Mouse (Mus musculus) left cerebral cortex, adult 18-20 months (tissue): Measurements from ENCODE around the gene Efcab14. TPM values are rescaled to one million over a fixed set of nuclear protein-coding genes. Genes with fewer than 3 reads are reported as not detected.
A peak's percentile ranks its signal among the peaks of the same experiment; 100 is the strongest.

Experiments
- DNase-seq, 2 experiments: peaks; one replicate each; pipeline ENCODE4 v3.0.0; 2021 to 2022; ENCODE audit warnings: low spot score in 2 of 2, mixed read lengths in 1 of 2
- long read RNA-seq, 2 experiments: library from polyadenylated mRNA; stranded (forward); transcript quantifications; one replicate each; pipeline ENCODE4 v2.0.0; 2021
- total RNA-seq, 2 experiments: library from RNA; stranded (reverse); gene quantifications; 2 replicates each; pipeline ENCODE4 v1.2.3; 2021

The Efcab14 gene
- 10 to 100 TPM; 49.7 to 55.4 TPM for total RNA-seq
- long read RNA-seq, experiment 1, full-length matches to known transcripts, result 13 of 22 reads
- long read RNA-seq, experiment 1, partial matches to known transcripts, result 5 of 22 reads
- long read RNA-seq, experiment 1, other reads (novel, unspliced or antisense), result 4 of 22 reads
- long read RNA-seq, experiment 2, full-length matches to known transcripts, result 9 of 16 reads
- long read RNA-seq, experiment 2, partial matches to known transcripts, result 2 of 16 reads
- long read RNA-seq, experiment 2, other reads (novel, unspliced or antisense), result 5 of 16 reads

GRCm38 (mm10) chr4:115737551-115738041 is at the start of gene Efcab14:
Efcab14 (plus strand) TSS chr4:115737744.
- peak; percentile 97 to 98 for DNase-seq

DNA sequence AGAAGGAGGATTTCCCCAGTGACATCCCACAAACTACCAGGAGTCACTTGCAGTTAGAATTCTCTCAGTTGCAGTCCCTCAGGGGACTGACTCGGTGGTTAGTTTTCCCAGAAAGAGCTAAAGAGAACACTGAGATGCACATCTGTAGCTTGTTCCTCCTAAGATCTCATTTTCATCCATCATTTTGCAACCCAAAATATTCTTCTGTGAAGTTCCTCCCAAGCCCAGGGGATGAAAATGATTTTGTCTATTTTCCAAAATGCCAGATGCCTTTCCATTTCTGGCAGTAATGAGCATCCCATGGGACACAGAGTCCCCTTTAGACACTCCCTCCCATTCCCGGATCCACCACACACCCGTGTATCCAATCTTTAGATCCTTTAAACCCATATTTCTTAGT is 36.1 kb upstream of the Efcab14 start:
- DNase-seq, result no peak

GRCm38 (mm10) chr4:115703927-115704505 is 33.5 kb upstream of the Efcab14 start:
- no peak for DNase-seq

DNA sequence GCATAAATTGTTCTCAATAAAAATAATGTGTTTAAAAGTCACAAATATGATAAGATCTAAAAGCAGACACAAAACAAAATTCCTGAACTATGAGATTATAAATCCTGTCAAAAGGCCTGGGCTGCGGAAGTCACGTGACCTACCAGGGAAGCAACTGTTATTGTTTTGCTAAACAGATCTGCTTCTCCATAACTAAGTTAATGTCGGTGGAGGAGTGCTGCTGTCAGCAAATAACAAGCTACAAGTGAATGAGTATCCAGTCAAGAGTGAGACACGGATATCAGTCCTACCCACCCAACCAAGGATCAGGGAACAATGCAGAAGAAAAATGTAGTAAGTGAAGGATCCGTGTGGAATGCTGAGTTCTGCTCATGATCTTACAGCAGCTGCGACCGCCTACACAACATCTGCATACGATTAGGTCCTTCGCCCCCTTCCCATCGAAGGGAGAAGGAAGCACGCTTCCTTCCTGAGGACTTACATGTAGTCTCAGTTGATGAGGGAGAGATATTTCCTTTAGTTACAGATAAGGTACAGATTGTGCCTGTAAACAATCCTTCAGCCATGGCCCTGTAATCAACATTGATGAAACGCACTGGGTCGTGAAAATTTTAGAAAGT is 28.5 kb upstream of the Efcab14 start:
- no peak for DNase-seq

GRCm38 (mm10) chr4:115709792-115710418 is 27.6 kb upstream of the Efcab14 start:
- DNase-seq, result peak; percentile 85 to 93

- DNase-seq, result peak in 1 of 2 experiments; percentile 9
Measured at GRCm38 (mm10) chr4:115728721-115729120, 8.8 kb upstream of the Efcab14 start.

GRCm38 (mm10) chr4:115731588-115732222 is 5.8 kb upstream of the Efcab14 start:
- DNase-seq, result peak; percentile 76 to 78

DNA sequence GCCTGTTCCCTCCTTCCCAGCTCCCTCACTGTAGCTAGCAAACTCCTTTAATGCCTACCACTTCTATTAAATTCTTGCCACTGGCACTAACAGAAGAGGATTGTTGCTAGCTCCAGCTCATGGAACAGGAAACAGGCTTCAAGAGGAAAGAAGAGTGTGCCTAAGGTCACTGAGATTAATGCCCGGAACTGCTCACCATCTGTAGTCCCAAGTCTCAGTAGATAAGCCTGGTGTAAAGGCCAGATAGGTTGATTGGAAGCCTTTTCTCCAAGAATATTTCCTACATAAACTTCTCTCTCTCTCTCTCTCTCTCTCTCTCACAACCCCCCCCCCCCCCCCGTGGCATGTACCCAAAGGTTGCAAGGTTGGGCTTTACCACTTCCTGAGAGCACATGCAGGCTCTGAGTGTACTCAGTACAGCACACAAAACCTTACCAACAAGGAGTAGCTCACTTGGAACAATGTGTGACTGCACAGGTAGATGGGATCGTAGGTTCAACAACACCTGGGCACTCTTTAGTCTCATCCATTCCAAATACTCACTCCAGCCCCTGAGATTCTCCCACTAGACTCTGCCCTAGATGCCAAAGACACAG is 5.2 kb upstream of the Efcab14 start:
- DNase-seq, result no peak

- DNase-seq, result no peak
Measured at GRCm38 (mm10) chr4:115733746-115734145, 3.8 kb upstream of the Efcab14 start.

DNA sequence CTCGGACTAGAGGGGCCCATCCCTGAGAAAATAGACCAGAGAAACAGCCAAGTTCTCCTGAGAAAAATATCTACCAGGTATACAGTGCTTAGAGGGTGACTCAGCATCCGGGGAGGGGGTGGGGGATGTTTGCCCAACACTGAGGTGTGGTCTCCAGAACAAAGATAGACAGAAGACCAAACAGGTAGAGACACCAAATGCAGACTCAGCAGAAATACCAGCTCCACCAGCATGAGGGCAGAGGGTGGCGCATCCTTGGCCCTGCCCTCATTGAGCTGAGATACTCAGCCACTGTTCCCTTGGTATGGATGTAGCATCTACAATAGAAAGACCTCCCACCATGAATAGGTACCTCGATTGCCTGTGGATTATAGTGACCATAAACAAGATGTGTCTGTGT is 2.7 kb upstream of the Efcab14 start:
- no peak for DNase-seq

DNA sequence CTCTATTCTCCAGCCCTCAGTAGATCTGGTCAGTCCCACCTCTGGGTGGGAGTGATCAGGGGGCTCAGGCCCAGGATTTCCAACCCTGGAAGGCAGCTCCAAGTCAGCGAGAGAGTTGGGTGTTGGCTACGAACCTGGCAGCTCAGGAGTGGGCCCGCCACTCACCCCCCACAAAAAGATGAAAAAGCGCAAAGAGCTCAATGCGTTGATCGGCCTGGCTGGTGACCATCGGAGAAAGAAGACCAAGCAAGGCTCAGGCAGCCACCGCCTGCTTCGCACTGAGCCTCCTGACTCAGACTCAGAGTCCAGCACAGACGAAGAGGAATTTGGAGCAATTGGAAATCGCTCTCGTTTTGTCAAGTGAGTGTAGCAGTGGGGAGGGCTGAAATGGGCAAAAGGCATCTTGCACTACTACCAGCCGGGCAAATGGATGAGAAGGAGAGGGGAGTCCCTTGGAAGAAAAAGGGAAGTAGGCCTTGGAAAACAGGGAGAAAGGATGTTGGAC is 989 bp downstream of the Efcab14 start:
- no peak for DNase-seq

DNA sequence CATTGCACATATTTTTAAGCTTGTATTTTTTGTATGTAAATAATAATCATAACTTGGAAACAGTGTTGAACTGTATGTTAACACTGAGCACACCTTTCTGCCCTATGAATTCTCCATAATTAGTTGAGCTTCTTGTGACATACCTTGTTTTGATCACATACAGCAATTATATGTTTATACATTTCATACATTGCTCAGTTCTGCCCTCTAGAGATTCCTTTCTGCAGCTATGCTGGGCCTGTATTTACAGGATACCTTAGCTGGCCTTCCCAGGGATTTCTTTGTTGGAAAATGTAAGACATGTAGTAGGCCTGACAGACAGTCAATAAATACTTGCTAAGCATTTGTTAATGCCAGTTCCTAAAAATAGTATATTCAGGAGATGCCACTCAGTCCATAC is 5.1 kb downstream of the Efcab14 start:
- no peak for DNase-seq

DNA sequence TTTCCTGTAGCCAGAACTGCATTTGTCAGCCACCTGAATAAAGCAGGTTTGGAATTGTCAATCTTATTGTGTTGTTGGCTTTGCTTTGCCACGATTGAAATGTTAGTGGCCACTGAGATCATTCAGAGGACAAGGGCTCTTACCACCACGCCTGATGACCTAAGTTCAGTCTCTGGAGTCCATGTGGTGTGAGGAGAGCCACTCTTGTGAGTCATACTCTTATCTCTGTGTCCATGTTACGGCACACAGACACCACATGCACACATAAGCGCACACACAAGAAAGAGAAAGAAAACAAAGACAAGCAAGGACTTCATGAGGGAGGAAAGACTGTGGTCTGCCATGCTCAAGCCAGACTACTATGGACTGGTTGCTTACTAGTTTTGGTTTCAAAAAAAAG is 5.6 kb downstream of the Efcab14 start:
- DNase-seq, result no peak

- no peak for DNase-seq
Measured at GRCm38 (mm10) chr4:115748181-115748580, 10.6 kb downstream of the Efcab14 start.

DNA sequence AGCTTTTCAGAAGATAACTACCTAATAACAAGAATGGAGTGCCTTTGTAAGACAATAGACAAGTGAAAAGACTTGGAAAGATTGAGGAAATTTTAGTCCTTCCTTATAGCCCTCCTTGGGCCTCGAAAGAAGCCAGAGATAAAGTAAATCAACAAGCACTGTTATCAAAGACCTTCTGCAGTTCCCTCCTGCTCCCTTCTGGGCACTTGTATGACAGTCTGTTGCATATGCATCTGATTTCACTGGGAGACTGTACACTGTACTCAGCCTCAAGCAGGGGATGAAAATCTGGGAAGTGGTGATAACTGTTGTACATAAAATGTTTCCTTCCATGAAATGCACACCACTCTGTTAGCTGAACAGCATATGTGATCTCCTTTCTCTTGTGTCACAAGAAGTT is 11.8 kb downstream of the Efcab14 start:
- DNase-seq, result no peak

DNA sequence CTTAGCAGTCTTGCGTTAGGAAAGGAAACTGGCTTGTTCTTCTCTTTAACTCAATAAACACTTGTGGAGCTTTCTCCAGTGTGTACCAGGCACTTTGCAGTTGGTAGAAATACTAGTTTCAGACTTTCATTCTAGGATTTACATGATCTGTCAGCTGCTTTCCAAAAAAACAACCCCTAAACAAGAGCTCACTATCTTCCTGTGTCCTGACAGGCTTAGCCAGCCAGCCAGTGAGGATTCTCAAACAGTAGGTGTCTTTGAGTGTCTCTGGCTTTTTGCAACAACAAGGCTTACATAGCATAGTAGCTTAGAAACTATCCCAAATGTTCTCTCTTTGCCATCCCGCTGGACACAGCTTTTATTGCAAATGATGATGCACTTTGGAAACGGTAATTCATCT is 16.6 kb downstream of the Efcab14 start:
- DNase-seq, result no peak

DNA sequence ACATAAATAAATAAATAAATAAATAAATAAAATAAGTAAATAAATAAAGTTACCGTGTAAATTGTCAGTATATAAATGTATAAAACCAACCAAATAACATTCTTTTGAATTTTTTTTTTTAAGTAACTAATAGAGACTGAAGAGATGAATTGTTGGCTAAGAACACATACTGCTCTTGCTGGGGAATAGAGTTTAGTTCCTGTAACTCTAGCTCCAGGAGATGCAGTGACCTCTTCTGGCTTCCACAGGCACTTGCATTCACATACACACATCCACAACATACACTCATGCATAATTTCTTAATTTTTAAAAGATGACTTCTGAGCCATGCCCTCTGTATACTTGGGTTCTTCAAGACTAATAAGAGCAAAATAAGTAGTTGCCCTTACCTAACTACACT is 17.3 kb downstream of the Efcab14 start:
- no peak for DNase-seq

GRCm38 (mm10) chr4:115761206-115761605 is 23.7 kb downstream of the Efcab14 start:
- no peak for DNase-seq

DNA sequence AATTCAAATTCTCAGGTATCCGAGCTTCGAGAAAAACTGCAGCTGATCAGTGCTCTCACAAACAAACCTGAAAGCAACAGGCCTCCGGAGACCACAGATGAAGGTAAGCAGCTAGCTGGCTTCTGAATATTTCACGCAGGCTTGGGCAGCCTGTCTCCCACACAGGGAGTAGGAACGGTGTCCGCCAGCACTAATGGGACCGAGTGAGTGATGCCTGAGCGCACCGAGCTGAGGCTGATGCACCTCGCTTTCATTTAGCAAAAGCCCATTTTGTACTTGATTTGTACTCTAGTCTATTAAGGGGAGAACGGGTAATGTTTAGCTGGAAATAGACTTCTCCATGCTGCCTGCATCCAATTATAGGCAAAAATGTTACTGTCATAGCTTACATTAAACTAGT is 27.0 kb downstream of the Efcab14 start:
- no peak for DNase-seq

- DNase-seq, result no peak
Measured at GRCm38 (mm10) chr4:115767647-115768467, 30.3 kb downstream of the Efcab14 start.
